Mouse (Mus musculus) kidney, adult 2 months (tissue): ENCODE data around the gene Sparcl1. TPM values are rescaled to one million over a fixed set of nuclear protein-coding genes. Genes with fewer than 3 reads are reported as not detected.
A peak's percentile ranks its signal among the peaks of the same experiment; 100 is the strongest.

ENCODE experiments used
- DNase-seq: peaks from one replicate; pipeline ENCODE4 v3.0.0; 2021
- H3K27ac ChIP-seq: fragments of 200-500 bp; 2 replicates; pipeline ENCODE4 v1.5.1; 2012; ENCODE audit warnings: low read depth, low read length, control low read depth, inconsistent platforms; ENCODE audit not compliant: insufficient read depth
- H3K27me3 ChIP-seq: fragments of 200-500 bp; replicated peaks from 2 replicates; pipeline ENCODE4 v1.6.1; 2012; ENCODE audit warnings: mild to moderate bottlenecking, moderate library complexity, low read length, inconsistent platforms; ENCODE audit not compliant: control insufficient read depth, insufficient read depth
- H3K36me3 ChIP-seq: fragments of 200-500 bp; 2 replicates; pipeline ENCODE4 v1.6.1; 2012; ENCODE audit warnings: mild to moderate bottlenecking, moderate library complexity, low read length, inconsistent platforms; ENCODE audit not compliant: control insufficient read depth, insufficient read depth
- H3K4me1 ChIP-seq: fragments of 200-500 bp; 2 replicates; pipeline ENCODE4 v1.6.1; 2011; ENCODE audit warnings: low read length; ENCODE audit not compliant: control insufficient read depth, insufficient read depth
- H3K4me3 ChIP-seq: fragments of 200-500 bp; 2 replicates; pipeline ENCODE4 v1.5.1; 2011; ENCODE audit warnings: mild to moderate bottlenecking, low read depth, low read length, control low read depth; ENCODE audit not compliant: insufficient read depth
- CTCF ChIP-seq: fragments of 200-500 bp; conservative IDR thresholded peaks from 2 replicates; pipeline ENCODE4 v1.5.1; 2011; ENCODE audit warnings: low read depth, mild to moderate bottlenecking, control low read depth, low read length, moderate library complexity, mixed read lengths; ENCODE audit not compliant: insufficient read depth, insufficient read length
- POLR2A ChIP-seq: fragments of 200-500 bp; IDR thresholded peaks from one replicate; pipeline ENCODE4 v1.6.1; 2011; ENCODE audit warnings: low read depth, low read length, control low read depth
- WGBS: fragments of 180-500 bp; shearing (Covaris S2); methylation state at CpG from one replicate; pipeline ENCODE4 v1.1.7; 2018; 5-methylcytosine and 5-hydroxymethylcytosine counted together
- polyA plus RNA-seq: library from polyadenylated mRNA; depleted of rRNA; stranded (reverse); fragments of >200 nt; gene quantifications from 2 replicates; pipeline ENCODE4 v1.2.3, GENCODE M21; 2012

Sparcl1 gene
- polyA plus RNA-seq, 1 experiment: 31.6 TPM

GRCm38 (mm10) chr5:104054938-104055337, 58.6 kb downstream of the Sparcl1 start:
- Histone ChIP-seq H3K36me3 (peaks cover 1% of the 10 kb centered on the region; the same call in 1 of the 2 replicates), H3K4me1 (no peaks in the 10 kb centered on the region), H3K4me3 (no peak overlapping the region), H3K27me3 (no peaks in the 10 kb centered on the region), H3K27ac (no peak overlapping the region)
- no peak for TF ChIP-seq CTCF
- no peak for TF ChIP-seq POLR2A
- WGBS: 97% methylated on average over 4 of the region's 4 CpGs
- no peak for DNase-seq

GRCm38 (mm10) chr5:104052956-104053355, 60.6 kb downstream of the Sparcl1 start:
- no peak for DNase-seq
- TF ChIP-seq CTCF (peak; percentile 51), POLR2A (no peak)
- H3K4me3 ChIP-seq: no peak overlapping the region
- no peaks in the 10 kb centered on the region for H3K27me3 ChIP-seq
- no peak overlapping the region for H3K27ac ChIP-seq
- H3K36me3 ChIP-seq: no peaks in the 10 kb centered on the region; the same call in 1 of the 2 replicates
- H3K4me1 ChIP-seq: peaks cover 4% of the 10 kb centered on the region; the same call in 1 of the 2 replicates
- 63% methylated on average over 8 of the region's 8 CpGs for WGBS

- Histone ChIP-seq H3K36me3 (no peaks in the 10 kb centered on the region; the same call in 1 of the 2 replicates), H3K27me3 (no peaks in the 10 kb centered on the region), H3K4me3 (no peak overlapping the region; the same call in 1 of the 2 replicates), H3K27ac (no peak overlapping the region), H3K4me1 (peaks cover 8% of the 10 kb centered on the region; the same call in 1 of the 2 replicates)
- 21% methylated on average over 4 of the region's 4 CpGs for WGBS
- peak; percentile 16 for DNase-seq
- no peak for TF ChIP-seq CTCF
- no peak for TF ChIP-seq POLR2A
These were observed 65.4 kb downstream of the Sparcl1 start for GRCm38 (mm10) chr5:104048139-104048538.

GRCm38 (mm10) chr5:104047200-104048105, 66.1 kb downstream of the Sparcl1 start:
- Histone ChIP-seq H3K36me3 (no peaks in the 10 kb centered on the region; the same call in 1 of the 2 replicates), H3K27ac (peak overlapping the region; percentile 84), H3K4me1 (peaks cover 11% of the 10 kb centered on the region; the same call in 1 of the 2 replicates), H3K27me3 (no peaks in the 10 kb centered on the region), H3K4me3 (peak overlapping the region; percentile 91)
- DNase-seq: peak; percentile 29
- TF ChIP-seq CTCF (no peak), POLR2A (no peak)
- under 1% methylated on average over 19 of the region's 19 CpGs for WGBS

- H3K4me3 ChIP-seq: peak within 1 kb of the TSS; percentile 91
- peaks cover 11% of the 10 kb centered on the region; the same call in 1 of the 2 replicates for H3K4me1 ChIP-seq
- DNase-seq: peak; percentile 99
- TF ChIP-seq POLR2A (peak; percentile 51), CTCF (no peak)
- 4% methylated on average over 90 of the region's 90 CpGs for WGBS
- no peaks in the 10 kb centered on the region for H3K27me3 ChIP-seq
- no peaks in the 10 kb centered on the region; the same call in 1 of the 2 replicates for H3K36me3 ChIP-seq
- peak within 1 kb of the TSS; percentile 94 for H3K27ac ChIP-seq
These were observed 67.0 kb downstream of the Sparcl1 start, which contains the start of gene Nudt9 for GRCm38 (mm10) chr5:104046256-104047199. Nudt9 (plus strand) TSS chr5:104046306.

GRCm38 (mm10) chr5:104043704-104044103, 69.8 kb downstream of the Sparcl1 start:
- no peak for DNase-seq
- no peaks in the 10 kb centered on the region for H3K36me3 ChIP-seq
- no peak for TF ChIP-seq POLR2A
- TF ChIP-seq CTCF: no peak
- peaks cover 11% of the 10 kb centered on the region; the same call in 1 of the 2 replicates for H3K4me1 ChIP-seq
- no peak overlapping the region for H3K4me3 ChIP-seq
- H3K27me3 ChIP-seq: no peaks in the 10 kb centered on the region
- WGBS: 65% methylated on average over 2 of the region's 2 CpGs
- no peak overlapping the region for H3K27ac ChIP-seq
